Mouse (Mus musculus) brown adipose tissue, adult 24 weeks (tissue): ENCODE data around the gene Gm3642. TPM values are rescaled to one million over a fixed set of nuclear protein-coding genes. Genes with fewer than 3 reads are reported as not detected.
"Not testable (repeated sequence)": the region's sequence is repeated elsewhere in the genome, so short reads cannot be mapped to it uniquely, and the experiment has no call there.

ENCODE experiments used
- H3K27ac ChIP-seq: fragments of 200-500 bp; replicated peaks from 2 replicates; pipeline ENCODE4 v1.5.1; 2012; ENCODE audit warnings: low read depth, mild to moderate bottlenecking, low read length
- H3K4me1 ChIP-seq: fragments of 200-500 bp; 2 replicates; pipeline ENCODE4 v1.6.1; 2012; ENCODE audit warnings: low read length, mixed read lengths; ENCODE audit not compliant: control insufficient read depth, insufficient read depth, insufficient read length
- H3K4me3 ChIP-seq: fragments of 200-500 bp; 2 replicates; pipeline ENCODE4 v1.5.1; 2012; ENCODE audit warnings: low read depth, mild to moderate bottlenecking, low read length, moderate library complexity; ENCODE audit not compliant: insufficient read depth
- polyA plus RNA-seq: library from polyadenylated mRNA; stranded (reverse); fragments of >200 nt; gene quantifications from 2 replicates; pipeline ENCODE4 v1.2.4, GENCODE M21; 2012; ENCODE audit not compliant: missing spikeins, insufficient read depth, insufficient read length

Gm3642 gene
- not detected in 2 replicates for polyA plus RNA-seq

GRCm38 (mm10) chr14:6840211-6840610 is at the start of gene Gm3642:
Gm3642 (minus strand) TSS chr14:6840311.
- not testable (repeated sequence) for H3K4me3 ChIP-seq, H3K4me1 ChIP-seq, H3K27ac ChIP-seq

- H3K4me1 ChIP-seq: not testable (repeated sequence)
- peak within 1 kb of the TSS; percentile 74 for H3K27ac ChIP-seq
- H3K4me3 ChIP-seq: peak within 1 kb of the TSS; percentile 38
Measured at GRCm38 (mm10) chr14:6889521-6890012, 49.5 kb upstream of the Gm3642 start, which contains the start of gene Gm3667. Gm3667 (minus strand) TSS chr14:6889962.

GRCm38 (mm10) chr14:6888811-6889210 is 48.7 kb upstream of the Gm3642 start:
- not testable (repeated sequence) for H3K4me1 ChIP-seq
- Histone ChIP-seq H3K4me3 (0 out of 2 replicates have a peak overlapping the region, but pooled peaks have one; percentile 38), H3K27ac (peak overlapping the region; percentile 74; the same call in 1 of the 2 replicates)

GRCm38 (mm10) chr14:6823297-6823696 is 16.8 kb downstream of the Gm3642 start:
- not testable (repeated sequence) for H3K4me1 ChIP-seq, H3K27ac ChIP-seq, H3K4me3 ChIP-seq

Other genes starting within 250 kb of the Gm3642 start
- not detected in 2 replicates for gene Gm3629, start 249.7 kb downstream of the Gm3642 start, polyA plus RNA-seq
- not detected in 2 replicates for gene Gm3460, start 217.9 kb downstream of the Gm3642 start, polyA plus RNA-seq
- gene Gm10251, start 156.1 kb downstream of the Gm3642 start, polyA plus RNA-seq: not detected in 2 replicates
- not detected in 2 replicates for gene Gm8050, start 120.1 kb downstream of the Gm3642 start, polyA plus RNA-seq
- gene Gm3636, start 98.0 kb downstream of the Gm3642 start, polyA plus RNA-seq: not detected in 2 replicates
- not detected in 2 replicates for gene Gm8362, start 65.9 kb downstream of the Gm3642 start, polyA plus RNA-seq
- gene Gm3667, start 49.7 kb upstream of the Gm3642 start, polyA plus RNA-seq: not detected in 2 replicates
- gene Gm6356, start 133.5 kb upstream of the Gm3642 start, polyA plus RNA-seq: not detected in 2 replicates
- not detected in 2 replicates for gene Gm10406, start 187.1 kb upstream of the Gm3642 start, polyA plus RNA-seq
- not detected in 2 replicates for gene Gm3685, start 204.7 kb upstream of the Gm3642 start, polyA plus RNA-seq